Mouse (Mus musculus): ENCODE results near the gene Cd300lg. TPM values are rescaled to one million over a fixed set of nuclear protein-coding genes. Genes with fewer than 3 reads are reported as not detected.
A peak's percentile ranks its signal among the peaks of the same experiment; 100 is the strongest.

Cd300lg gene
- total RNA-seq, 2 experiments from 2014 or later = 17.6 to 18.9 TPM

DNA sequence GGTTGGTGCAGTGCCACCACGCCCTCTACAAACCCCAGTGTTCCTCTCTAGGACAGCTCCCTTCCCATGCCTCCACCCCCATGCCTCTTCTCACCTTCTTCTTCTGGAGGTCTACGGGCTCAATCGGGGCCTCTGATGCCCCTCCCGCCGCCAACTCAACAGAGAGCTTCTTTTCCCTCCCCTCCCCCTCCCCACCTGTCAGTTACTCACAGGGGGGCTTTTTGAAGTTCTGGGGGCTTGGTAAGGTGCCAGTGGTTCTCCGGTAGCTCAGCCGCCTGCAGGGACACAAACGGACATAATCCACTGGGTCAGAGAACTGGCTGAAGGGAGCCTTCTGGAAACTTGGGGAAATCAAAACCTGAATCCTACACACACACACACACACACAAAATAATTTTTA, 29.8 kb upstream of the Cd300lg start:
- intact Hi-C loops (cut with DNase I) = no loop called here
- H3K4me3 ChIP-seq = no peak overlapping the region
- no peak overlapping the region for H3K27ac ChIP-seq
- no peak for DNase-seq
- no peak for TF ChIP-seq CTCF (IDR thresholded peaks at IDR 0.05)

DNA sequence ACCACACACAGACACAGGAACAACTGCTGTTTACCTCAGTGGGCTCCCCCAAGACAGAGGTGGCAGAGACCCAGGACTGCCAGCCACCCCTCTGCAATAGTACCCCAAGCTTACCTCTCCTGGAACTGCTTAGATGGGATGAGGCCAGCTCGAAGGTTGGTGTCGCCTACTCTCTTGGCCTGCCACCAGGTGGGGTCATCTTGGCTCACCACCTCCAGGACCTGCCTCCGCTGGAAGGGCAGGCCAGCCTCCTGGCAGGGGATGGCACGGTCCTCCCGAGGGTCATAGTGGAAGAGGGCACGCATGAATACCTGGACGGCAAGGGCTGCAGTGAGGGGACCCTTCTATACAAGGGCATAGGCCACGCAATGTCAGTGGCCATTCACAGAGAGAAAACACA, 28.1 kb upstream of the Cd300lg start:
- intact Hi-C loops (cut with DNase I) = loop anchor here (1.0 kb wide), 1 partner anchor 11 kb away; no protein-coding TSS in a partner anchor
- Histone ChIP-seq H3K27ac (no peak overlapping the region), H3K4me3 (no peak overlapping the region)
- TF ChIP-seq CTCF (IDR thresholded peaks at IDR 0.05) = no peak
- DNase-seq = peak; percentile 56

DNA sequence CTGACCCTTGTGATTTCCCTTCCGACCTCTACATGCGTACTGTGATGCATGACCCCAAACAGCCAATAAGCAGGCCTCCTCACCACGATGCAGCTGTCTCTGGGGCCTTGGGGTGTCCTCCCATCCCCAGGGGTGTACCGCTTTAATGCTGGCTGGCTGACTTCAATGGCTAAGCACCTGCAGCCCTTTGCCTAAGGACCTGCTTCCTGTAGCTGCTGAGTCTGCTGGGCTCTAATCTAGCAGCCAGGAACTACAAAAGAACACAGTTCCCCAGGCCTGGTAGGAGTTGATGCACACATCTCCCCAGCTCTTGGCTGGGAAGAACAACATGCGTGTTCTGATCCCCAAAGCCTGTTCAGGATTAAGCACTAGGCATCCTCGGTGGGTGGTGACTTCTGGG, 25.8 kb upstream of the Cd300lg start:
- intact Hi-C loops (cut with DNase I) = no loop called here
- Histone ChIP-seq H3K27ac (peak overlapping the region; percentile 88), H3K4me3 (peak overlapping the region; percentile 39; the same call in 1 of the 2 replicates)
- no peak for TF ChIP-seq CTCF (IDR thresholded peaks at IDR 0.05)
- DNase-seq = no peak

DNA sequence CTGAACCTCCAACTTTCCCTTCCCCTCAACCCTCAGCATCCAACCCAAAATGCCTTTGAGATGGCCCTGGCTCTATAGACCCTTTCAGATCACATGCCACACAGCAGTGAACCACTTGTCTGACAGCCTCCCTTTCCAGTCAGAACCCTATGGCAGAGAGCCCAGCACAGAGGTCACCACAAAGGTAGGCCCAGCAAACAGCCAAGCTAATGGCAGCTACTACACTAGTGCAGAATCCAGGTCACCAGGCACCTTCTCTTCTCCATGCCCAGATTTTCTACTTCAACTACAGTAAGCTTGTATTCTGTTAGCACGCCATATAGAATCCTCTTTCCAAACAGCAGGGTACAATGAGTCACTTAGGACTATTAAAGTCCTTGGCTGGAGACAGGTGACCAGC, 25.2 kb upstream of the Cd300lg start:
- peak overlapping the region; percentile 39 for H3K4me3 ChIP-seq
- intact Hi-C loops (cut with DNase I) = no loop called here
- TF ChIP-seq CTCF (IDR thresholded peaks at IDR 0.05) = no peak
- peak overlapping the region; percentile 88 for H3K27ac ChIP-seq
- DNase-seq = peak; percentile 75

DNA sequence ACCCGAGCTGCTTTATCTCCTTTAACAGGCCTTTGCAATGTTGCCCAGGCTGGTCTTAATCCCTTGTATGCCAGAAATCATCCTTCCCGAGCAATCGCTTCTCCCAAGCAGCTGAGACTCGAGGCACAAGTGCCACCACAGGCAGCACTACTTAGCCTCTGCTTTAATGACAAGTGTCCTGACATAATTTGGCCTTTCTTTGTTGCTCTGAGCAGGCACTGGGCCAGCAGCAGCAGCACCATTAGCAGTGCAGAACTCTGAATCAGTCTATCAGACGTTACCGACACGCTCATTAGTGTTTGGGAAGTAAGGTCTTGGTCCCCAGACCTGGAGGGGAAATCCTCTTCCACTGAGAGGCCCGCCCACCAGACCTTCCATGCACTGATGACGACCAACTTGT, 21.6 kb upstream of the Cd300lg start:
- intact Hi-C loops (cut with DNase I) = no loop called here
- Histone ChIP-seq H3K4me3 (no peak overlapping the region), H3K27ac (no peak overlapping the region)
- TF ChIP-seq CTCF (IDR thresholded peaks at IDR 0.05) = no peak
- DNase-seq = no peak

DNA sequence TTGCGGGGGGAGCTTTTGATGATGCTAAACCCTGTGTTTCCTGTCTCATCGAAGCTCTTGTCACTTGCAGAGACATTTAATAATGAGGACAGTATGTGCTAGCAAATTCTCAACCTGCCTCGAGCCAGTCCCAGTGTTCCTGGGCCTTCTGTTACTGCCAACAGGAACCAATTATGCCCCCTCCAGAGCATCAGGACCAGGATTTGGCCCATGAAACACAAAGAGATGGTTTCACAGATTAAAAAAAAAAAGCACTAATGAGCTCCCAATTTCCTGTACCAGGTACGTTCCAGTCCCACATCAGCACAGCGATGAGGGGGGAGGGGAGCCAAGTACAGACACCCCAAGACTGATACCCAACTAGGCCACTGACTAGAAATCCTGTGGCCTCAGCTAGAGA, 20.1 kb upstream of the Cd300lg start:
- DNase-seq = no peak
- no peak overlapping the region for H3K4me3 ChIP-seq
- intact Hi-C loops (cut with DNase I) = no loop called here
- peak overlapping the region; percentile 76 for H3K27ac ChIP-seq
- TF ChIP-seq CTCF (IDR thresholded peaks at IDR 0.05) = no peak

DNA sequence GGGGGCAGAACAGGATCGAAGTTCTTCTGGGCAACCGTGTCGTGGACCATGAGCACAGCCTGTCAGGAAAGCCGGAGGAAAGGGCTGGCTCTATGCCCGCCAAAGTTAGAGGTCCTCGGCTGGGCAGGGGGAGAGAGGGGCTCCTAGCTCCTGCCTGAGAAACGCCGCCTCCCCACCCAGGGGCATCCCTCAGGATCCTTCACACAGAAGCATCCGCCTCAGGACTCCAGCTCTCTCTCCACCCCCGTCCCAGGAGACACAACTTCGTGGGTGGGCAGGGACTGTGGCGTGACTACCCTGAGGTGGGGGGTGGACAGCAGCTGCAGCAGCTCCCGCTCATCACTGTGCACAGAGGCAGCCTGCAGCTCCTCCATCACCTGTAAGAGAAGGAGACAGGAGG, 17.9 kb upstream of the Cd300lg start:
- H3K27ac ChIP-seq = peak overlapping the region; percentile 93
- peak overlapping the region; percentile 56 for H3K4me3 ChIP-seq
- intact Hi-C loops (cut with DNase I) = no loop called here
- TF ChIP-seq CTCF (IDR thresholded peaks at IDR 0.05) = no peak
- DNase-seq = peak; percentile 38

DNA sequence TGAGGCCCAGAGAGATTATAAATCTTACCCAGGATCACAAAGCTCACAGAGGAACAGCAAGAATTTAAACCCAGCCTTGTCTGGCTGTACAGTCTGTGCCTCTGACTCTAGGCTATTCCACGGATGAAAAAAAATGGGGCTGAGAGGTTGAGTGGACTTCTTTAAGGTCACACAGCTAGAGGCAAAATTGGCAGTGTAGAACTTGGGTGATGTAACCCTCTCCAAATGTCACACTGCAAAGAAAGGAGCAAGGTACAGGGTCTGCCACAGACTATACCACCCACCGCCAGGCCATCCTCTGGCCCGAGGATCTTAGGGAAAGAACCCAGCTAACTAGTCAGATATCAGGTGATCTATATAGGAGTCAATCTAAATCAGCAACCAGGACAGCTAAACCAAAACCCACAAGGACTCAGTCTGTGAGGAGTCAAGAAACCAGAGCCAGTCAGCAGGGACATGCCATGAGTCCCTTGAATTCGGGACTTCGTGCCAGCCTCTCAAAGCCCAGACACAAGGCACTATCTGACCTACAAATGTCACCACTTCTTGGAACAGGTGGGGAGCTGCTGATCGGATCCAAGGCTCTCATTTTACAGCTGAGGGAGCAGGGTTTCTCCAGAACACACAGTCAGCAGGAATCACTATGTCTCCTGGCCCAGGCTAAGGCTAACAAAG, 17.1 kb upstream of the Cd300lg start:
- H3K4me3 ChIP-seq = peak overlapping the region; percentile 56
- no peak for TF ChIP-seq CTCF (IDR thresholded peaks at IDR 0.05)
- peak; percentile 86 for DNase-seq
- H3K27ac ChIP-seq = peak overlapping the region; percentile 93
- intact Hi-C loops (cut with DNase I) = no loop called here

DNA sequence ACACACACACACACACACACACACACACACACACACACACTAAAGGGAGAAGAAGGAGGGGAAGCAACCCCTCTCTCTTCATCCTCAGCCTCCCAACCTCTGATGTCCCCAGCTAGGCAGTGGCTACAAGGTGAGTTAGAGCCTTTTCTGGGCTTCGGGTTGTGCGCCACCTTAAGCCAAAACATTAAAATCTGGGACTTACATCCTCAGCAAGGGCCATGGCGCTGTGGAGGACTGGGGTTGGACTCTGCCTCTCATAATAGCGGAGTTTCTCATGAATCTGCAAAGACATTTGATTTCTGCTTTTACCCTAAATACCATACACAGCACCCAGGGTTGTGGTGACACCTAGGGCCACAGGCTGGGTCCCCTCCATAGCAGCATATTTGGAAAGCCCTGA, 16.4 kb upstream of the Cd300lg start:
- no peak for DNase-seq
- TF ChIP-seq CTCF (IDR thresholded peaks at IDR 0.05) = no peak

DNA sequence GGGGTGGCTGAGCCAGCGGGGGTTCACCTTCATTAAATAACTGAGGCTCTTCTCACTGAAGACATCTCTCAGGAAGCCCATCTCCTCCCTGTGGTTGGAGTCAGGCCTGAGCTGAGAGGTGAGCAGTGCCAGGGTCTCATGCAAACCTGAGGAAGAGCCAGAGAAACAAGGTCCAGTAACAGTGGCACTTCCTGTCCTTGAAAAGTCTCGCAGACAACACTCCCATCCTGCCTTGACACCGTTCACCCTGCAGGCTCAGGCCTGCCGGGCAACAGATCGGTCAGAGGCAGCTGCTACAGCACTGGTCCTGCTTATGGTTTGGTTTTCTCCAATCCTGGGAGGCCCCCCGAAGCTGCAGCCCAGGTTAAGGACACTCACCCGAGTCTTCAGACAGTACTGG, 16.0 kb upstream of the Cd300lg start:
- peak overlapping the region; percentile 78 for H3K4me3 ChIP-seq
- TF ChIP-seq CTCF (IDR thresholded peaks at IDR 0.05) = no peak
- intact Hi-C loops (cut with DNase I) = no loop called here
- H3K27ac ChIP-seq = peak overlapping the region; percentile 93
- DNase-seq = peak; percentile 49

More for the DNA sequence above, 16.4 kb upstream of the Cd300lg start:
- intact Hi-C loops (cut with DNase I) = no loop called here
- peak overlapping the region; percentile 93 for H3K27ac ChIP-seq
- peak overlapping the region; percentile 78 for H3K4me3 ChIP-seq

DNA sequence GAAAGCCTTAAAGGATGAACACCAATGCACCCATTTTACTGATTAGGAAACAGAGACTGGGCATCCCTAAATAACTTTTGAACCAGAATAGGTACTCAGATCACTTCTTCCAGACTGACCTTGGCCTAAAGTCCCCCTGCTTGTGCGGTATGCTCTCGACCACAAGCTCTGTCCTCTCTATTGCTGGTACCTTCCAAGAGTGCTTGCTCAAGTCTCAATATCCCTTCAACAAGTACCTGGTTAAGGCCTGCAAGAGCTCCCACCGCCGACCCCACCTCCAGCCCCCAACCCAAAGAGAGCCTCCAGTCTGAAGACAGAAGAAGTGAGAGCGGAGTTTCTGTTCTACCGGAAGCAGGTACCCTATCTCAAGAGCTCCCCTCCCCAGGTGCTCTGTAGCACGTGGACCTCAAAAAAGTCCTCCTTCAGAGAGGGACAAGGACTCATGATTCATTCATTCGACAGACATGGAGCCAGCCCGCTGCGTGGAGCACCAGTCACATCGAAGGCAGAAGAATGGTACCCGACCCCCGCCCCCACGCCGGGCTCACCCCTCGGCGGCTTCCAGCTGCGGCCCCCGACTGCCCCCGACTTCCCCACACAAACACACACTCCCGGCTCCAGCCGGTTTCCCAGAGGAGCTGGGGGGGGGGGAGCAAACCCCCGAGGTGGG, 15.2 kb upstream of the Cd300lg start:
- peak overlapping the region; percentile 93 for H3K27ac ChIP-seq
- intact Hi-C loops (cut with DNase I) = no loop called here

DNA sequence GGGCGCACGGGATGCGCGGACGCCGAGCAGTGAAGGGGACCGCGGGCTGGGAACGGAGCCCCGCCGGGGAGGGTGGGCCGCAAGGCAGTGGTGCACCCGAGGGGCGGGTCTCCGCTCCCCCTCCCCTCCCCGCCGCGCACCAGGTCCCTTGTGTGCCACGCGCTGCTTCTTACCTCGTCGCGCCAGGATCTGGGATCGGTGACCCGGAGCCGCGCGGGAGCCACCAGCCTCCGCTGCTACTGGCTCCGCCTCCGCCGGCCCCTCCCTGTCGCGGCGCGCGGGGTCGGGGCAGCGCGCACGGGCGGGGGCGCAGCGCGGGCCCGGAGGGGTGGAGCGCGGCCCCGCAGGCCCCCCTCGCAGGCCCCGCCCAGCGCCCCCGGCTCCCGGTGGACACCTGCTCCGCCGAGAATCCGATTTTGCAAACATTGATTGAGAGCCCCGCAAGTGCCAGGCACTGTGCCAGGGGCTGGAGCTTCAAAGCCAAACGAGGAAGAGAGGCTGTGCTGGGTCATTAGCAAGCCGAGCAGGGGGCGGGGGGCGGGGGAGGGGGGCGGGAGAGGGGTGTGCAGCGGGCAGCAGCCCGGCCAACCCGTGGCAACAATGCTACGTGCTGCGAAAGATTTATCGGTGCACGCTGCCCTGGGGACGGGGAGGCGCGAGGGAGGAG, 14.5 kb upstream of the Cd300lg start:
- no peak for TF ChIP-seq CTCF (IDR thresholded peaks at IDR 0.05)
- peak; percentile 89 for DNase-seq
- intact Hi-C loops (cut with DNase I) = no loop called here
- H3K27ac ChIP-seq = peak overlapping the region; percentile 93
- H3K4me3 ChIP-seq = peak overlapping the region; percentile 78

More for the DNA sequence above, 15.2 kb upstream of the Cd300lg start:
- peak overlapping the region; percentile 78 for H3K4me3 ChIP-seq
- peak; percentile 39 for DNase-seq
- no peak for TF ChIP-seq CTCF (IDR thresholded peaks at IDR 0.05)

DNA sequence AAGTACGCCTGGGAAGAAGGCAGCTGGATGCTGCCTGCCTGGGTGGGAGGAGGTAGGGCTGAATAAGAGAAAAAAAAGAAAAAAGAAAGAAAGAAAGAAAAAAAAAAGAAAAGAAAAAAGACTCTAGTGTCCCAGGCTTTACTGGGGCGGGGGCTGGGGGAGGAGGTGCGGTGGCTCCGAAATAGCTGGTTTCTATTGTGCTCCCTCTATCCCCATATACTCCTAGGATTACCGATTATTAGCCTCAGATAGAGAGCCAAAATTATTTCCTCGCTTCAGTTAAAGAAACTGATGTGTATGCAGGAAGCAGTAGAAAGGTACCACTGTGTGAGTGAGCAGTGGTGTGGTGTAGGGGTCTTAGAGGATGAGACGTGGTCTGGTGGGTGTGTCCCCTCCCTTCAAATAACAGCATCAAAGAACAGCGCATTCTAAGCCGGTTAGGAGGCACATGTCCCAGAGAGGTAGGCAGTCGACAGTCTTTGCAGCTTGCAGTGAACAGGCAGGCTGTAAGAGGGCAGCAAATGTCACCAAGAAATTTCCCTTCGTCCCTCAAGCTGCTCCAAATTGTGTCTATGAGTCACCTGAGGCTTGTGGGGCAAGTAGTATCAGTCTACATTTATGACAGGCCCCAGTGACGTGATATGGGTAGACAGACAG, 13.8 kb upstream of the Cd300lg start:
- H3K4me3 ChIP-seq = peak overlapping the region; percentile 78
- peak; percentile 12; the same call in 1 of the 2 replicates for TF ChIP-seq CTCF (IDR thresholded peaks at IDR 0.05)
- intact Hi-C loops (cut with DNase I) = no loop called here
- no peak for DNase-seq
- peak overlapping the region; percentile 93 for H3K27ac ChIP-seq
